Mouse (Mus musculus): ENCODE data around the gene Glis3. TPM values are rescaled to one million over a fixed set of nuclear protein-coding genes. Genes with fewer than 3 reads are reported as not detected.

Glis3 gene
- polyA plus RNA-seq, 1 experiment from 2014 or later = 2.6 TPM

DNA sequence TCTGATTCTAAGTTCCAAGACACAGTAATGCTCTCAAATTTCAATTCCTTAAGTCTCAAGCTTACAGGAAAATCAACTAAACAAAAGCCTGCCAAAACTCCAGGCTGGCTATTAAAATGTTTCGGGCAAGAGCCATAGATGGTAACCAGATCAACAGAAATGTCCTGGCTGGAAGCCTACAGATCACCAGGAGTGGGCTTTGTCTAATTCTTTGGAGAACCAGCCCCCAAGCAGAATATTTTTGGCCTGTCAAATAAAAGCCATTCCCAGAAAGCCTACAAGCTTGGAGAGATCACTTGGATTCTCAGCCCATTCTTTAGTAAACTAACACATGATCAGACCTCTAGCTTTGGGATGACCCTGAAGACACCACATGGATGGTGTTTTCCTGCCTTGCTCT, 303.5 kb downstream of the Glis3 start:
- Histone ChIP-seq H3K27me3 (ENCODE audit: low read depth, poor library complexity, severe bottlenecking) (no peaks in the 10 kb centered on the region), H3K4me3 (no peak overlapping the region), H3K4me1 (peaks cover 19% of the 10 kb centered on the region), H3K27ac (no peak overlapping the region), H3K36me3 (no peaks in the 10 kb centered on the region), H3K9me3 (replicated peaks) (no peaks in the 10 kb centered on the region)
- WGBS = 84% methylated on average over 1 of the region's 1 CpGs
- DNase-seq (ENCODE audit: low spot score) = no peak

DNA sequence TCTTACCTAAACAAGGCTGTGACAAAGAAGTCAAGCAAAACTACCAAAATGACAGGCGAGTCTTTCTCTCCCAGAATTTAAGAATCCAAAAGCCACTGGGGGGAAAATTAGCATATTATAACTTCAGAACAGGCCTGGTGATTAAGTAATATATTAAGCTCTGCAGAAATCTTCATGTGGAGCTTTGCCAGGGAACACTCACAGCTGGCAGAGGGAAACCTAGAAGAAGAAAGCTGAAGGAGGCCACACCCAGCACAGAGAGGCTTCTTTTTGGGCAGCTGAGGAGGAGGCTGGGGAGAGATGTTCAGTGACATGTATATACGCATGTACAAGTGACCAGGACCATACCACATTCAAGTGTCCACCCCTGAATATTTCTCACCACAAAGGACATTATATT, 304.1 kb downstream of the Glis3 start:
- no peak overlapping the region for H3K4me3 ChIP-seq
- no peak for DNase-seq (ENCODE audit: low spot score)
- no peaks in the 10 kb centered on the region for H3K9me3 ChIP-seq (replicated peaks)
- peaks cover 12% of the 10 kb centered on the region for H3K4me1 ChIP-seq
- H3K27me3 ChIP-seq (ENCODE audit: low read depth, poor library complexity, severe bottlenecking) = no peaks in the 10 kb centered on the region
- no peaks in the 10 kb centered on the region for H3K36me3 ChIP-seq
- WGBS = 89% methylated on average over 2 of the region's 2 CpGs
- no peak overlapping the region for H3K27ac ChIP-seq

- Histone ChIP-seq H3K36me3 (no peaks in the 10 kb centered on the region), H3K27ac (no peak overlapping the region), H3K4me1 (peaks cover 9% of the 10 kb centered on the region; the same call in 1 of the 2 replicates), H3K27me3 (ENCODE audit: low read depth, poor library complexity, severe bottlenecking) (no peaks in the 10 kb centered on the region), H3K9me3 (replicated peaks) (no peaks in the 10 kb centered on the region), H3K4me3 (no peak overlapping the region)
- WGBS = 73% methylated on average over 2 of the region's 2 CpGs
- DNase-seq (ENCODE audit: low spot score) = no peak
These were observed 305.4 kb downstream of the Glis3 start for GRCm38 (mm10) chr19:28374524-28374923.

DNA sequence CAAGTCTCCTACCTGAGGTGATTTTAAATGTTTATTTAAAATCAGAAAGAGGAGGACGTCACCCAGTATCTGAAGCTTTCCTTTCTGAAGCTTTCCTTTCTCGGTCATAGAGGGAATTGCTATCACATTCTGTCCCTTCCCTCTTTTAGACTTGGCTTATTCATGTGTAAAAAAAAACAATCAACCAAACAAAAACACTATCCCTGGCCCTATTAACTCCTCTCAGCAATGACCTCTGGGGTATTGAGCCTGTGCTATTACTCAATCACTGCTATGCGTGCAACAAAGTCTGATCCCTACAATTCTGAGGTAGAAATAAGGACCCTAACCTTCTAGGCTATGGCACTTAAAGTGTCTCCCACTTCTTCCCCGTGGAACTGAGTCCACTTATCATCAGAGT, 311.7 kb downstream of the Glis3 start:
- no peak for DNase-seq (ENCODE audit: low spot score)
- Histone ChIP-seq H3K27me3 (ENCODE audit: low read depth, poor library complexity, severe bottlenecking) (no peaks in the 10 kb centered on the region), H3K9me3 (replicated peaks) (no peaks in the 10 kb centered on the region), H3K27ac (no peak overlapping the region), H3K4me3 (no peak overlapping the region), H3K36me3 (no peaks in the 10 kb centered on the region), H3K4me1 (peaks cover 16% of the 10 kb centered on the region)
- 86% methylated on average over 4 of the region's 4 CpGs for WGBS

DNA sequence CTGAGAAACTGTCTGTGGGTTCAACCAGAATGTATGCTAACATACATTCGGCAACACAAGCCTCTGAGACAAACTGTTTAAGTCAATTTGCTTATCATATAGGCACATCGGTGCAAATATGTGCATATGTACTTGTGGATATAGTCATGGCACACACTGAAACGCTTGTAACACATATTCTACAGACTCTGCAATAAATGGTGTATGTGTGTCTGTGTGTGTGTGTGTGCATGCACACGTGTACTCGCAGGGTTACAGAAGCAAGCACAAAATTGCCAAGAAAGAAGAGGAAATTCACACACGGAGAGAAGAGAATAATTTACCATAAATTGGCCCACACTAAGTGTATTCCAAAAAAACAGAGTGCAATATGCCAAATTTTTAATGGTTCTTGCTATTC, 312.6 kb downstream of the Glis3 start:
- Histone ChIP-seq H3K4me1 (peaks cover 24% of the 10 kb centered on the region), H3K9me3 (replicated peaks) (no peaks in the 10 kb centered on the region), H3K36me3 (no peaks in the 10 kb centered on the region), H3K4me3 (no peak overlapping the region), H3K27me3 (ENCODE audit: low read depth, poor library complexity, severe bottlenecking) (no peaks in the 10 kb centered on the region), H3K27ac (no peak overlapping the region)
- no peak for DNase-seq (ENCODE audit: low spot score)
- 93% methylated on average over 6 of the region's 6 CpGs for WGBS

DNA sequence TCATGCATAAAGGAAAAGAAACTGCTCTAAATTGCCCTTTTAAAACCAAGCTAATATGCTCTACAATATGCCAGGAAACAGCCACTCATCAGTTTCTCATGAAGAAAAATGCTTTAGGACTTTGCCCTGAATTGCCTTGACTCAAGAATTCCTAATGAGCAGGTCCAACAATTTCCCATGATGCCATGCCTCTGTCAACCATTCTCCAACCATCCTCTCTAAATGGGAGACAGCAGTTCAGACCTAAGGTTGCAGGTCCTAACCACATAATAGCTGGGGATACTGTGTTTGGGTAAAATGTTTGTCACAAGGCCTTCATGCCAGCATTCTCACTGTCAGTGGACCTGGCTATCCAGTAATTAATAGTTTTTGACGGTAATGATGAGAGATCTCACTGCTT, 313.1 kb downstream of the Glis3 start:
- Histone ChIP-seq H3K36me3 (no peaks in the 10 kb centered on the region), H3K9me3 (replicated peaks) (no peaks in the 10 kb centered on the region), H3K27me3 (ENCODE audit: low read depth, poor library complexity, severe bottlenecking) (no peaks in the 10 kb centered on the region), H3K27ac (no peak overlapping the region), H3K4me3 (no peak overlapping the region), H3K4me1 (peaks cover 24% of the 10 kb centered on the region)
- WGBS = 98% methylated on average over 1 of the region's 1 CpGs
- no peak for DNase-seq (ENCODE audit: low spot score)

DNA sequence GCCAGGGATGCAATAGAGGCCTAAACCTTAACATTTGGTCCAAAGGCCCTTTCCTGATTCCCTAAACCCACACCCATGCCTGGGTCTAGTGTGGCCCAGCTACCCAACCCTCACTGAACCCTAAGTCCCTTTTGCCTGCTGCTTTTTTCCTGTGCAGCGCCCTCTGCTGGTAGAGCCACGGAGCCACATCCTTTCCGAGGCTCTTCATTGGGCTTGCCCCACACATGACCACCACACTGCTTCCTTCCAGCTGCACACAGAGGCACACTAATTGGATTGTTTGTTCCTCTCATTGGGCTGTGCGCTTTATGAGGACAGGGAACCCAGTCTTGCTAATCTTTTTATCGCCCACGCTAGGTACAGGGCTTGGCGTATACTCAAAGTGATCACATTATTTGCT, 314.0 kb downstream of the Glis3 start:
- Histone ChIP-seq H3K27me3 (ENCODE audit: low read depth, poor library complexity, severe bottlenecking) (no peaks in the 10 kb centered on the region), H3K4me3 (no peak overlapping the region), H3K36me3 (no peaks in the 10 kb centered on the region), H3K4me1 (peaks cover 22% of the 10 kb centered on the region), H3K9me3 (replicated peaks) (no peaks in the 10 kb centered on the region), H3K27ac (peak overlapping the region; percentile 42)
- WGBS = 34% methylated on average over 7 of the region's 7 CpGs
- DNase-seq (ENCODE audit: low spot score) = peak; percentile 77

- no peak for DNase-seq (ENCODE audit: low spot score)
- 92% methylated on average over 4 of the region's 4 CpGs for WGBS
These were observed 319.0 kb downstream of the Glis3 start for GRCm38 (mm10) chr19:28360884-28361283.

DNA sequence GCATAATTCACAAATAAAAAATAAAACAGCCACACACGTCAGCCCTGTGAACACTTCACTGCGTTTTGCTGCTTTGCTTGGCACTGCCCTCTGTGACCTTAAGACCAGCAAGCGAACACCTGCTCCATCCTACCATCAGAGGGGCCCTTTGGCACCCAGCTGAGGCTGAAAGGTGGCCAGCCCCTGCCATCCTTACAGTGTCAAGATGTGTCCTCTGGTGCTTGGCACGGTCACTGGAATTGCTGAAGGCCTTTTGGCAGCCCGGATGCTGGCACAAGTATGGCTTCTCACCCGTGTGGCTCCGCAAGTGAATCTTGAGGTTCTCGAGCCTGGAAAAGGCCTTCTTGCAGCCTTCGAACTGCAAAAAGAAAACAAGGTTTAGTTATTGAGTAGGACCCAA, 322.3 kb downstream of the Glis3 start:
- H3K36me3 ChIP-seq = no peaks in the 10 kb centered on the region
- 90% methylated on average over 9 of the region's 9 CpGs for WGBS
- H3K4me1 ChIP-seq = peaks cover 13% of the 10 kb centered on the region; the same call in 1 of the 2 replicates
- no peaks in the 10 kb centered on the region for H3K9me3 ChIP-seq (replicated peaks)
- no peaks in the 10 kb centered on the region for H3K27me3 ChIP-seq (ENCODE audit: low read depth, poor library complexity, severe bottlenecking)
- DNase-seq (ENCODE audit: low spot score) = no peak
- no peak overlapping the region for H3K27ac ChIP-seq
- no peak overlapping the region for H3K4me3 ChIP-seq

More at GRCm38 (mm10) chr19:28360884-28361283, 319.0 kb downstream of the Glis3 start:
- peaks cover 19% of the 10 kb centered on the region for H3K4me1 ChIP-seq
- no peaks in the 10 kb centered on the region for H3K36me3 ChIP-seq
- no peak overlapping the region for H3K4me3 ChIP-seq
- no peaks in the 10 kb centered on the region for H3K9me3 ChIP-seq (replicated peaks)
- no peak overlapping the region for H3K27ac ChIP-seq
- H3K27me3 ChIP-seq (ENCODE audit: low read depth, poor library complexity, severe bottlenecking) = no peaks in the 10 kb centered on the region

GRCm38 (mm10) chr19:28351068-28352066, 328.5 kb downstream of the Glis3 start:
- H3K36me3 ChIP-seq = no peaks in the 10 kb centered on the region
- WGBS = 57% methylated on average over 13 of the region's 13 CpGs
- no peak overlapping the region for H3K4me3 ChIP-seq
- no peaks in the 10 kb centered on the region for H3K9me3 ChIP-seq (replicated peaks)
- H3K27ac ChIP-seq = peak overlapping the region; percentile 47; the same call in 1 of the 2 replicates
- H3K4me1 ChIP-seq = peaks cover 36% of the 10 kb centered on the region
- DNase-seq (ENCODE audit: low spot score) = no peak
- H3K27me3 ChIP-seq (ENCODE audit: low read depth, poor library complexity, severe bottlenecking) = no peaks in the 10 kb centered on the region

DNA sequence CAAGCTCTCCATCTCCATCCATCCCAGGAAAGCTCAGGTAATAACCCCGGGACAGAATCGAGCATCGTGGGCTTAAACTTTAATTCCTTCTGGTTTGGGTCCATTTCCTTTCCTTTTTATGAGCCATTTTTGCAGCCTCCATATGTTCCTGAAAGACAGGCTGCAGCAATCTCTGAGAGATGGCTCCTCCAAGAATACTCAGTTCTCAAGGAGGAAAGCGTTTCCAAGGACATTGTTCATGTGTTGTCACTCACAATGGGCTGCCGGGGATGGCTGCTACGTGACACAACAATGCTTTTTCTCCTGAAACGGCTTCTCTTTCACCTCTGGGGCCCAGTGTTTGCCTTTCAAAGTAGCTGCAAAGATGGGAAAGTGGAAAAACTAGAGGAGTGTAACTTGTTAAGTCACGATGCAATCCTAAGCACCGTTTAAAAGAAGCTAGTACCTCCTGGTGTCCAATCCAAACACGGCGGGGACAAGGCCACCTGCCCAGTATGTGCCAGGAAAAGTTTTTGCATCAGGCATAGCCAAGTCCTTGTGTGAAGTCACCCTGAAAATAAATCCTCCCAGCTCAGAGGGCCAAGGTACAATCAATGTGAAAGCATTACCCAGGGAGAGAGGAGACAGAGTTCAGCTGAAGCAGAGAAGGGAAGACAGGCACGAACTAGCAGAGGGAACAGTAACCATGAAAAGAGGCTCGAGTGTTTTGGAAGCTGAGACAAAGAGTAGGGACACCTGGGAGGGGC, 332.6 kb downstream of the Glis3 start:
- 86% methylated on average over 13 of the region's 13 CpGs for WGBS
- Histone ChIP-seq H3K9me3 (replicated peaks) (no peaks in the 10 kb centered on the region), H3K4me3 (no peak overlapping the region), H3K4me1 (peaks cover 29% of the 10 kb centered on the region), H3K27ac (peak overlapping the region; percentile 43; the same call in 1 of the 2 replicates), H3K27me3 (ENCODE audit: low read depth, poor library complexity, severe bottlenecking) (no peaks in the 10 kb centered on the region), H3K36me3 (no peaks in the 10 kb centered on the region)
- DNase-seq (ENCODE audit: low spot score) = no peak

GRCm38 (mm10) chr19:28343640-28344039, 336.2 kb downstream of the Glis3 start:
- no peaks in the 10 kb centered on the region for H3K9me3 ChIP-seq (replicated peaks)
- H3K4me3 ChIP-seq = no peak overlapping the region
- WGBS = 92% methylated on average over 7 of the region's 7 CpGs
- no peaks in the 10 kb centered on the region for H3K36me3 ChIP-seq
- no peaks in the 10 kb centered on the region for H3K27me3 ChIP-seq (ENCODE audit: low read depth, poor library complexity, severe bottlenecking)
- no peak overlapping the region for H3K27ac ChIP-seq
- no peak for DNase-seq (ENCODE audit: low spot score)
- peaks cover 7% of the 10 kb centered on the region for H3K4me1 ChIP-seq

DNA sequence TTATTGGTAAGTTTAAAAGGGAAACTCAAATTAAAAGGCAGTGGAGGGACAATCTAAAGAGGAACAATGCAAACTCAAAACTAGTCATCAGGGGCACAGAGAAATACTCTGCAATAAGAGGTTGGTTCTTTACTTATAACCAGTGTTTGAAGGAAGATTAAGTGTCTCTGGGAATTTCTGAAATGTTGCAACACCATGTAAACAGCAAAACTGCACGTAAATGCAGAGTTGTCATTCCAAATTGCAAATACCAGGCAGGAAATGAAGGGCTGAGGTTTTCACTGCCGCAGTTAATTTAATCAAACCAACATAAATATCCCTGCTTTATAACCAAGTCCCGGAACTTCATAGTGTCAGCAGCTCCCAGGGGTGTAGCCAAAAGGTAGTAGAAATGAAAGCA, 342.3 kb downstream of the Glis3 start:
- H3K27me3 ChIP-seq (ENCODE audit: low read depth, poor library complexity, severe bottlenecking) = no peaks in the 10 kb centered on the region
- peaks cover 34% of the 10 kb centered on the region for H3K4me1 ChIP-seq
- WGBS = 36% methylated on average over 3 of the region's 3 CpGs
- DNase-seq (ENCODE audit: low spot score) = no peak
- no peak overlapping the region for H3K4me3 ChIP-seq
- H3K36me3 ChIP-seq = no peaks in the 10 kb centered on the region
- H3K9me3 ChIP-seq (replicated peaks) = no peaks in the 10 kb centered on the region
- H3K27ac ChIP-seq = peak overlapping the region; percentile 59; the same call in 1 of the 2 replicates
